Mouse (Mus musculus) gonadal fat pad, adult 2 months (tissue): ENCODE measurements around the gene Mex3d. TPM values are rescaled to one million over a fixed set of nuclear protein-coding genes. Genes with fewer than 3 reads are reported as not detected.

Experiments used
- DNase-seq: peaks from one replicate; pipeline ENCODE4 v3.0.0-alpha.2; 2012; ENCODE audit warnings: low read depth
- polyA plus RNA-seq: library from polyadenylated mRNA; depleted of rRNA; stranded (reverse); fragments of >200 nt; gene quantifications from 2 replicates; pipeline ENCODE4 v1.2.3, GENCODE M21; 2012; rRNA removed

Gene Mex3d
- polyA plus RNA-seq = 13.3 and 19.1 TPM in 2 replicates

GRCm38 (mm10) chr10:80387522-80387959 lies at the start of gene Mex3d:
Gene Mex3d (minus strand): TSS chr10:80387659.
- no peak for DNase-seq

- no peak for DNase-seq
Measured at GRCm38 (mm10) chr10:80436276-80436675, 48.8 kb upstream of the Mex3d start.

- no peak for DNase-seq
Measured at GRCm38 (mm10) chr10:80435764-80436163, 48.3 kb upstream of the Mex3d start.

GRCm38 (mm10) chr10:80434823-80435222 lies 47.4 kb upstream of the Mex3d start:
- no peak for DNase-seq

GRCm38 (mm10) chr10:80434233-80434592 lies 46.8 kb upstream of the Mex3d start:
- DNase-seq = no peak

- peak; percentile 99 for DNase-seq
Measured at GRCm38 (mm10) chr10:80433513-80434232, 46.2 kb upstream of the Mex3d start, which contains the start of gene Tcf3. Gene Tcf3 (minus strand): TSS chr10:80433647.

GRCm38 (mm10) chr10:80432936-80433512 lies 45.6 kb upstream of the Mex3d start:
- DNase-seq = no peak

- no peak for DNase-seq
Measured at GRCm38 (mm10) chr10:80432387-80432785, 44.9 kb upstream of the Mex3d start.

GRCm38 (mm10) chr10:80431570-80432386 lies 44.3 kb upstream of the Mex3d start:
- no peak for DNase-seq

- DNase-seq = no peak
Measured at GRCm38 (mm10) chr10:80430375-80430980, 43.0 kb upstream of the Mex3d start.

GRCm38 (mm10) chr10:80429800-80430199 lies 42.3 kb upstream of the Mex3d start:
- DNase-seq = no peak

- DNase-seq = no peak
Measured at GRCm38 (mm10) chr10:80425041-80425440, 37.6 kb upstream of the Mex3d start.

GRCm38 (mm10) chr10:80423562-80423961 lies 36.1 kb upstream of the Mex3d start:
- DNase-seq = no peak

GRCm38 (mm10) chr10:80421651-80422472 lies 34.4 kb upstream of the Mex3d start:
- DNase-seq = no peak

- DNase-seq = no peak
Measured at GRCm38 (mm10) chr10:80421208-80421607, 33.7 kb upstream of the Mex3d start.

GRCm38 (mm10) chr10:80420729-80421128 lies 33.3 kb upstream of the Mex3d start:
- DNase-seq = no peak

GRCm38 (mm10) chr10:80419419-80419818 lies 32.0 kb upstream of the Mex3d start:
- no peak for DNase-seq

GRCm38 (mm10) chr10:80418311-80418710 lies 30.9 kb upstream of the Mex3d start:
- DNase-seq = no peak

- DNase-seq = no peak
Measured at GRCm38 (mm10) chr10:80417841-80418240, 30.4 kb upstream of the Mex3d start.

- no peak for DNase-seq
Measured at GRCm38 (mm10) chr10:80417371-80417770, 29.9 kb upstream of the Mex3d start.

GRCm38 (mm10) chr10:80415566-80415965 lies 28.1 kb upstream of the Mex3d start:
- DNase-seq = no peak
